Mouse (Mus musculus) cerebellum, adult 9-11 months (tissue): Measurements from ENCODE around the gene Piezo1.

Experiments used
- DNase-seq: peaks from one replicate; pipeline ENCODE4 v3.0.0; 2022

Gene Piezo1

DNA sequence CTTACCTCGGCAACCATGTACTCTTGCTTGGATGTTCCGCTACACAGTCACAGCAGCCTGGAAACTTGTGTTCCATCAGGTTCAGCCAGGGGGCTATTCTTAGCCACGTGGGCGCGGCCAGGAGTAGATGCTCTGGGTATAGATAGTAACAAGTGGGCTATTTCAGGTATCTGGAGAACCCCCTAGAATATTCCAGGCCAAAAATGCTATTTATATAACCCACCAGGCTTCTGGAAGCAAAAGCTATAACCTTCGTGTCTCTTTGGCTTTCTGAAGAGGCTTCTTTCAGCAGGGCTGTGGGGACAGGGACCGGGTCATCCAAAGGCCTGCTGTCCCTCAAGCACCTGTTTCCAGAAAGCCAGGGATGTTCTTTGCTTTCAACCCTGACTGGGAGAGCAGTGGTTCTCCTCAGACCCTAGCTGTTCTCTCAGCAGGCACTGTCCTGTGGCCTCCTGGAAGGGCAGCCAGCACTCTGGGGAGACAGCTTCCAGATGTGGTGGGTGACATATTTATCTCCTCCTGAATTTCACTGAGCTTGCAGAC, 99.9 kb downstream of the Piezo1 start:
- no peak for DNase-seq

DNA sequence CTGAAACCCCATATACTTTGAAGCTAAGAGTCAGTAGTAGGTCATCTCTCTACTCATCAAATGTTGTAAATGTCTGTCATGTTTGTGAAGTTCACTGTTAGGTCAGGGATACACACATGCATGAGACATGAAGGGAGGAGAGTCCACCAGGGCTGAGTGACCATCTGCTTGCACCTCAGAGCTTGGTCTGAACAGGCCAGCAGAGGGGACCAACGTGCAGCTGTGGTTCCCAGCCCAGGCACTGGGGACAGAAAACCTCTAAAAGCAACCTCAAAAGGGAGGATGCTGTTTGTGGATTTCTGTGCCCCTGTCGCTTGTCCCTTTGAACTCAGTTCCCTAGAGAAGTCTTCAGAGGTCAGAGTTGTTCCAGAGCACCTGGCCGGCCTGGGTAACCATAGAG, 105.9 kb downstream of the Piezo1 start:
- peak; percentile 24 for DNase-seq

DNA sequence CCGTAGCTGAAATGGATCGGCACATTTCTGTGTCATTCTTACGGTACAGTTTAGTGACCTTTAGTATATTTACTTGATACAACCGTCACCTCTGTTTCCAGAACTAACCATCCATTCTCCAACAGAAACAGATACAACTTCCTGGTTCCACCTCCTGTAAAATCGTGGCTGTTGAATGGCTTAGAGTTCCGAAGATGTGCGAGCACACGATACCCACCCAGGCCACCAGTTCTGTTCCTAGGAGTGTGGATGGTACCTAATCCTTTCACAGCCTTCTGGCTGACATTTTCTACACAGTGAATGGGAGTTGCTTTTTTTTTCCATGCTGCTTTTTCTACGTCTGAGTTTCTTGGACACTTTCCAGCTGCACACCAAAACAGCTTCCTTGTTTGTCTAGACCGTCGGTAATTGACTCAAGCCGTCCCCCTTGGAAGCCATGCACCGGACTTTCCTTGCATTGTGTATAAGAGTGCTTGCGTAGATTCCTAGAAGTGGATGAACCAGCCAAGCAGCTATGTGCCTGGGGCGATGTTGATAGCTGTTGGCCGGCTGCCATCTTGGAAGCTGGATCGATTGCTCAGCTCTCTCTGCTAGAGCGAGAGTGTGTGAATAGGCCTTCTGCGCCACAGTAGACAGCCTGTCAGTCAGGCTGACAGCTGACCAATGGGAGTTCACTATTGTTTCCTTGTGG, 106.9 kb downstream of the Piezo1 start:
- DNase-seq, result peak; percentile 81

DNA sequence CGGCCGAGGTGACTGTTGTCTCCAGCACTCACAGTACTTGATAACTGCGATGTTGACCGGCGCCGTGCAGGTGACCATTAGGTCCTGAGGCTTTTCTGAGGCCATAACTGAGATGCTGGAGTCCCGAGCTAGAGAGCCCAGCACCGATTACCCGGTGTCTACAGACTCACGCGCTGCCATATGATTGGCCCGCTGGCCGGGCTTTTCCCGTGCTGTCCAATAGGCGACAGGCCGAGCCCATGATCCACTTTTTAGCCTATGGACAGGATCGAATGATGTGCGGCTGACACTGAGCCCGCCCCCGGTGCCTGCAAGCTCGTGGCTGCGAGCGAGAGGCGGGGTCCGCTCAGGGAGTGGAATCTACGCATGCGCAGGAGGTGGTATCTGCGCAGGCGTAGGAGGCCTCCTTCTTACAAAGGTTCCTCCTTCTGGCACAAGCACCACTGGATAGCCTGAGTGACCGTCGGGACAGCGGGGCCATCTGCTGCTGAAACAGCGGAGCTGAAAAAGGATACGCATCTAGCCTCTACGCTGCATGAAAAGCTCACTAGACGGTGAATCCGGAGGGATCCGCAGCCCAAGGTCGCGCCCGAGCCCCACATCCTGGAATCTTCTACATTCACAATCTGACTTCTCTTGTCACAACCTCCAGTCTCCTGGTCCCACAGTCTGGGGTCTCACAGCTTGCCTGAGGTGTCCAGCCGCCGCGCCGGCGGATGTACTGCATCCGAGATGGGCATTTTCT, 107.7 kb downstream of the Piezo1 start, which contains the start of gene Mvd:
Mvd (minus strand) TSS at position 161 of the 745 bp plus-strand sequence.
- DNase-seq, result peak; percentile 100

DNA sequence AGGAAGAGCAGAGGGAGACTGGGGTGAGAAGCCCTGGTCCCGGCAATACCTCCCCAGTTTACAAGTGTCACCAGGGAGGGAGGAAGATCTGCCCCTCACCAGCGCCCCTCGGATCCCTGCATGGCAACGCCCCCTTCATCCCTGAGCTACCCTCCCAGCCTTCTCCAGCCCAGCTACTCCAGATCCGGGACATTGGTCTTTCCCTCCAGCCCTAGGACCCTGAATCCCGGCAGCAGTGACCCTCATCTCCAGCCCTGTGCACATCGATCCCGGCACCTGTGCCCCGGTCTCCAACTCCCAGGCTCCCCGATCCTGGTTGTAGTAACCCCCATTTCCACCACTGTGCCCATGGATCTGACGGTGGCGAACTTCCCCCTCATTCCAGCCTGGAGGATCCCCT, 108.3 kb downstream of the Piezo1 start:
- DNase-seq, result no peak

DNA sequence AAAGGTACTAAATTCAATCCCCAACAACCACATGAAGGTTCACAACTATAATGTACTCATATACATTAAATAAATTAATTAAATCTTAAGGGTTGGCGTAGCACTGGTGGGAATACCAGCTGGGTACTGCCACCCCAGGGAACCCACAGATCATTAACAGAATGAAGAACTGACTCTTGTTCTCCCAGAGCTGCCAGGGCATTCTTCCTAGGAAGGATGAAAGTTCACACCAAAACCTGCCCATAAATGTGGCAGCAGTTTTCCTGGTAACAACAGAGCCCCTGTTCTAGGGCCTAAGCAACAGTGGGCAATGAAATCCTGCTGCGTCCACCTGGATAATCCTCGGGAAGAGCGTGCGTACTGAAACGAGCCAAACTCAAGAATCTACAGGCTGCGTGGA, 108.8 kb downstream of the Piezo1 start:
- DNase-seq, result peak; percentile 29

DNA sequence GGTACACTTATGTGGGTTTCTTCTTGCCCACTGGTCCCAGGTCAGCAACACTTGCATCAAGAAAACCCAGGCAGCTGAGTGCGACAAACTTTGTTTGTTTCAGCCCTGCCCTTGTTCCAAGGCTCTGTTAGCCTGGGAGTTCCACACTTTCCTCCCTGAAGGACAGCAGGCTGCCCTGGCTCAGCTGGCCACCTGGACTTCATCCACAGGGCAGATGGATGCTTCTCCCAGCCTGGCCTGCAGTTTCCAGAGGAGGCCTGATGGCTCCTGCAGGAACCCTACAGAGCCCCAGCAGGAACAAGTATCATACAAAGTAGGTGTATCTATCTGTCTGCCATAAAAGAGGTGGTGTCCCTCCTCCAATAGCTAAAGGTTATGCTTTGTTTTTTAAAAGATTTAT, 109.8 kb downstream of the Piezo1 start:
- DNase-seq, result peak; percentile 48

DNA sequence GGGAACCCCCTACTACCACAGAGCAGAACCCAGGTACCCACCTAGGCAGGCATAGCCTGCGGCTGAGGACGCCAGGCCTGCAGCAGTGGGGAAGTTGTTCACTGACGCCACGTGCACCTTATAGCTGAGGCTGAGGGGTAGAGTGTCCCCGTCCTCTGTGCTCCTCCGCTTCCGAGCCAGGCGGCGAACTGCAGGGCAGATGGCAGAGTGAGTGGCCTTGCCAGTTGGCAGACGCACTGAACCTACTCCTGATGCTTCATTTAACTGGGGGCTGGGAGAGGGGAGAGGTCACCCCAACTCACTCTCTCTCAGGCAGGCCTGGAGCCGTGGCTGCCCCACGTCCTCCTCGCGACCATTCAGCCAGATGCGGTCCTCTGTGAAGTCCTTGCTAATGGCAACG, 111.8 kb downstream of the Piezo1 start:
- peak; percentile 88 for DNase-seq

DNA sequence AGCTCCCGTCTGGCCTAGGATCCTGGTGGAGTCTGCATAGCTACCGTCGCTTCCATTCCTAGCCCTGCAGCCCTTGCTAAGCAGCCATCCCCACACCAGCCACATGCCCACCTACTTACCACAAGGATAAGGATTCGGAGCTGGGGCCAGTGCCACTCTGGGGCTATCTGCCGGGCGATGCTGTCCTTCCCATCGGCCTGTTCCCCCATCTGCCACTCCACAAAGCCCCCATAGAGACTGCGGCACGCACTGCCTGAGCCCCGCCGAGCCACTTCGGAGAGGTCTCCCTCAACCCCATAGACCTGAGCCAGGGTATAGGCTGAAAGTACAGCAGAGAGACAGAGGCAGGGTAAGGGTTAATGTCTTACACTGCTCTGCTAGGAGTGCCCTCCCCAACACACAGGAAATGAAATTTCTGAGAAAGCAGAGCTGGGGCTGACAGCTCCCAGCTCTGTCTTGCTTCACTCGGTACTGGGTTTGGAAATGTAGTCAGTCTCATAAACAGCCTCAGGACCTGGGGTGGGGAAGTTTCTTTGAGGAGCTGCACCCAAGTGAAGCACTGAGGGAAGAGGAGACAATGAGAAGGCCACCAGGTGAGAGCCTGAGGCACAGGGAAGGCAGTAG, 113.3 kb downstream of the Piezo1 start:
- no peak for DNase-seq

DNA sequence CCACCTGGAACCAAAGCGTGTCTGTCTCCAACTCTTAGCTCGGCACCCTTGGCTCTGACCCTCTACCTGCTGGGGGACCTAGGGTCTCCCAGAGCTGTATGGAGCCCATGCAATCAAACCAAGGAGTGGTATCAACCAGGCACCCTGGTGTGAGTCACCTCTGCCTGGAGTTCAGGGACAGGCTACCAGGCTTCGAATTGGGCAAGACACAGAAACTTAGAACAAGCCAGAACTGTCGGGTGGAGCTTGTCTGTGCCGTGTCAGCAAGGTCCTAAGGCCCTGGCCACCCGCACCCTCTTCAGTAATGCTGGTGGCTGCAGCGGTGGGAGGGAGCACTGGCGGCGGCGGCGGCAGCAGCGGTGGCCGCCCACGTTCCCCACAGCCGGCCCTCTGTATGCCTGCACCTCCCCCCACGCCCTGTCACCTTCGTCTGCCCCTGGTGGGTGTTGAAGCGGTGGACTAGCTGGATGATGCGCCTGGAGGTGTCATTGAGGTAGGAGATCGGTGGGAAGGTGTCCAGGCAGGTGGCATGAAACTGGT, 114.5 kb downstream of the Piezo1 start:
- DNase-seq, result no peak

DNA sequence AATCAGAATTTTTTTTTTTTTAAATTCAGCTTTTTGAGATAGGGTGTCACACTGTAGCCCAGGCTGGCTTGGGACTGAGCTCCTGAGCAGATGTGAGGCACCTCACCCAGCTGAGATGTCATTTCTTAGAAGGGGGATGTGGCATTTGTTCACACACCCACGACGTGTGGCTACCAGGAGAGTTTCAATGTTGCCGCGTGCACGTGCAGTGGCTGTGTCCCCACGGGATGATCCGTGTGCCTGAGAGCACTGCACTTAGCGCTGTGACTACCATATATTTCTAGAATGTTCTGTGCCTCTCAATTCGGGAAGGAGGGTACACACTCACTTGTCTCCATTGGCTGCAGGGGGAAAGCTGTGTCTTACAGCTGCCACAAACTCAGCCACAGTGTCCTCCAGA, 115.0 kb downstream of the Piezo1 start:
- DNase-seq, result no peak

DNA sequence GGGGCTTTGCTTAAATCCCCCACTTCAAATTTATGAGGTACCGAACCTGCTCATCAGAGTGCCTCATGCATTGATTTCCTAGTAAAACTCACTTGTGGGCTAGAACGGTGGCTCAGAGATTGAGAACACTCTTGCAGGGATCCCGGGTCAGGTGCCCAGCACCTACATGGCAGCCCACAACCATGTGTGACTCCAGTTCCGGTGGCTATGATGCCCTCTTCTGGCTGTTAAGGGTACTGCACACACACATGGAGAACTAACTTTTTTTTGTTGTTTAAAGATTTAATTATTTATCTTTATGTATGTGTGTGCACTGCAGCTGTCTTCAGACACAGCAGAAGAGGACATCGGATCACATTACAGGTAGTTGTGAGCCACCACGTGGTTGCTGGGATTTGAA, 115.8 kb downstream of the Piezo1 start:
- no peak for DNase-seq

DNA sequence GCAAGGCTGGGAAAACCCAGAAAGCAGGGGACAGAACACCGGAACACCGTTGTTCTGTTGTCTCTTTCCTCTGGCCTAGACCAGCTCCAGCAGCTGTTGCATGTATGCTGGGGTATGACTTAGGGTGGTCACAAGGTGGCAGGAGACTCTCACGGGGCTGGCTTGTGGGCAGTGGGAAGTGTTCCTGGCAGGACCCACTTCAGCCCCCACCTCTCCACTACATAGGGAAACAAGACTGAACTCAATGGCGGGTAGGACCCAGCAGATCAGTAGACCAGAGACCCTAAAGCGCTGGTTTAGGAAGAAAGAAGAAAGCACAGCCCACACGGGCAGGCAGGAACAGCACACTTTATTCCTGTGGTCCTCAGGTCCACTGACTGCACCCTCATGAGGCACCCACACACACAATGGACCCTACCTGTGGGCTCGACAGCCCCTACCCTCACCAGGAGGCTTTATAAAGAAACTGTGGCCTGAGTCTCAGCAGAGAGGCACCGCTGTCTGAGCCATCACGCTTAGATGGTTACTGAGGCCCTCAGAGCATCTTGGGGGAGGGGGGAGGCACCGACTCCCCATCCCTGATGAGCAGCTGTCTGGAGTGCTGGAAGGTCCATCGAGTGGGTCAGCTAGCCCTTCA, 117.7 kb downstream of the Piezo1 start:
- DNase-seq, result no peak

DNA sequence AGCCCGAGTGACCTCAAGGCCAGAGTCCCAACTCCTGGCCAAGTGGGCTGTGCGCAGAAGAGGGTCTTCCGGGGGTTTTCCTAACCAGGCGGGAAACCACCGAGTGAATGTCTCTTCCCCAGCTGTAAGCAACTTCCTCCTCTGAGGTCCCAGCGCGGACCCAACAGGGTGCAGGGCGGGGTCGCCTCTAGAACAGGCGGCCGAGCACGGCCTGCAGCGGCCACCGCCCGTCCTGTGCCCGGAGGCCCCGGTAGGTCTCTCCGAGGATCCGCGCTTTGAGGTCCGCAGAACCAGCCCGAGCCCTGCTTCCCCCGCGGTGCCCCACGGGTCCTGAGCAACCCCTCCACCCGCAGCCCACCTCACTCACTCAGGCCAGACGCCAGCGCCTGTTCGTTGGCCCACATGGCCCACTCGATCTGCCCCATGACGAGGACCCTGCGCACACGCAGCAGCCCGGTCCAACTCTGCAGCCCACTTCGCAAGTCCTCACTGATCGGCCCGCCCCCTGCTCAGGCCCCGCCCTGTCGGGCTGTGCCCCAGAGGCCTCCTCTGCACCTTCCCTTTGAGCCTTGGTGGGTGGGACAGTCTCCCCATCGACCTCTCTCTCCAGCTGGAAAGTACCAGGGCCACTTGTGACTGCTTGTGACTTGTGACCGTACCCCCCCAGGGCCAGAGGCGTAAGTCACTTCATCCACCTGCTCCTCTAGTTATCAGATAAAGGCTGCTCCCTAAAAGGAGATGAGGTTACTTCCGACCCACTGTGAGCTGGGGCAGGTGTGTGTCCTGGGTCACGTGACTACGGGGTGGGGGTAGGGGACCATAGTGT, 118.5 kb downstream of the Piezo1 start, which contains the start of gene Cyba:
Cyba (minus strand) TSS at position 488 of the 826 bp plus-strand sequence.
- no peak for DNase-seq
